Mouse (Mus musculus) brown adipose tissue, adult 24 weeks (tissue): ENCODE data around the gene Gm43638. TPM values are rescaled to one million over a fixed set of nuclear protein-coding genes. Genes with fewer than 3 reads are reported as not detected.
"Not testable (repeated sequence)": the region's sequence is repeated elsewhere in the genome, so short reads cannot be mapped to it uniquely, and the experiment has no call there.

Experiments
- H3K27ac ChIP-seq: fragments of 200-500 bp; replicated peaks from 2 replicates; pipeline ENCODE4 v1.5.1; 2012; ENCODE audit warnings: low read depth, mild to moderate bottlenecking, low read length
- H3K4me1 ChIP-seq: fragments of 200-500 bp; 2 replicates; pipeline ENCODE4 v1.6.1; 2012; ENCODE audit warnings: low read length, mixed read lengths; ENCODE audit not compliant: control insufficient read depth, insufficient read depth, insufficient read length
- H3K4me3 ChIP-seq: fragments of 200-500 bp; 2 replicates; pipeline ENCODE4 v1.5.1; 2012; ENCODE audit warnings: low read depth, mild to moderate bottlenecking, low read length, moderate library complexity; ENCODE audit not compliant: insufficient read depth
- polyA plus RNA-seq: library from polyadenylated mRNA; stranded (reverse); fragments of >200 nt; gene quantifications from 2 replicates; pipeline ENCODE4 v1.2.4, GENCODE M21; 2012; ENCODE audit not compliant: missing spikeins, insufficient read depth, insufficient read length

Gm43638 gene
- not detected in 2 replicates for polyA plus RNA-seq

- H3K4me1 ChIP-seq, H3K27ac ChIP-seq, H3K4me3 ChIP-seq: not testable (repeated sequence)
These were observed at the start of gene Gm43638 for GRCm38 (mm10) chr5:87486706-87487105. Gene Gm43638, minus strand, starts transcription at chr5:87486806.

- H3K4me1 ChIP-seq: no peaks in the 10 kb centered on the region
- H3K27ac ChIP-seq: no peak overlapping the region
- no peak overlapping the region for H3K4me3 ChIP-seq
These were observed 49.5 kb upstream of the Gm43638 start for GRCm38 (mm10) chr5:87535994-87536644.

GRCm38 (mm10) chr5:87532288-87532687 lies 45.7 kb upstream of the Gm43638 start:
- H3K4me3 ChIP-seq: no peak overlapping the region
- H3K27ac ChIP-seq: no peak overlapping the region

GRCm38 (mm10) chr5:87523561-87523960 lies 37.0 kb upstream of the Gm43638 start:
- H3K4me1 ChIP-seq, H3K27ac ChIP-seq, H3K4me3 ChIP-seq: not testable (repeated sequence)

More at GRCm38 (mm10) chr5:87532288-87532687, 45.7 kb upstream of the Gm43638 start:
- no peaks in the 10 kb centered on the region for H3K4me1 ChIP-seq

- Histone ChIP-seq H3K4me3 (no peak overlapping the region), H3K4me1 (no peaks in the 10 kb centered on the region), H3K27ac (no peak overlapping the region)
These were observed 19.3 kb upstream of the Gm43638 start for GRCm38 (mm10) chr5:87505776-87506458.

GRCm38 (mm10) chr5:87502687-87503086 lies 16.1 kb upstream of the Gm43638 start:
- H3K4me3 ChIP-seq: no peak overlapping the region
- H3K27ac ChIP-seq: no peak overlapping the region
- H3K4me1 ChIP-seq: peaks cover 2% of the 10 kb centered on the region; the same call in 1 of the 2 replicates

GRCm38 (mm10) chr5:87499341-87499740 lies 12.7 kb upstream of the Gm43638 start:
- Histone ChIP-seq H3K27ac (peak overlapping the region; percentile 48), H3K4me1 (peaks cover 2% of the 10 kb centered on the region; the same call in 1 of the 2 replicates), H3K4me3 (no peak overlapping the region)

- Histone ChIP-seq H3K27ac (no peak overlapping the region), H3K4me1 (peaks cover 2% of the 10 kb centered on the region; the same call in 1 of the 2 replicates), H3K4me3 (no peak overlapping the region)
These were observed 12.3 kb upstream of the Gm43638 start for GRCm38 (mm10) chr5:87498936-87499335.

GRCm38 (mm10) chr5:87490771-87491170 lies 4.2 kb upstream of the Gm43638 start, which contains the start of gene Ugt2a1:
Gene Ugt2a1, minus strand, starts transcription at chr5:87490871.
- no peak within 1 kb of the TSS for H3K4me3 ChIP-seq
- no peak within 1 kb of the TSS for H3K27ac ChIP-seq
- no peaks in the 10 kb centered on the region for H3K4me1 ChIP-seq

- Histone ChIP-seq H3K27ac (no peak within 1 kb of the TSS), H3K4me3 (no peak within 1 kb of the TSS), H3K4me1 (no peaks in the 10 kb centered on the region)
These were observed 4.4 kb downstream of the Gm43638 start, which contains the start of gene Ugt2a2 for GRCm38 (mm10) chr5:87482160-87482559. Gene Ugt2a2, minus strand, starts transcription at chr5:87482260.

- Histone ChIP-seq H3K4me1 (no peaks in the 10 kb centered on the region), H3K27ac (no peak overlapping the region), H3K4me3 (no peak overlapping the region)
These were observed 27.8 kb downstream of the Gm43638 start for GRCm38 (mm10) chr5:87458810-87459209.

- H3K4me1 ChIP-seq: no peaks in the 10 kb centered on the region
- no peak overlapping the region for H3K4me3 ChIP-seq
- H3K27ac ChIP-seq: no peak overlapping the region
These were observed 28.9 kb downstream of the Gm43638 start for GRCm38 (mm10) chr5:87457701-87458100.

- Histone ChIP-seq H3K4me3 (no peak overlapping the region), H3K4me1 (no peaks in the 10 kb centered on the region), H3K27ac (no peak overlapping the region)
These were observed 30.3 kb downstream of the Gm43638 start for GRCm38 (mm10) chr5:87456216-87456850.

GRCm38 (mm10) chr5:87455519-87455918 lies 31.1 kb downstream of the Gm43638 start:
- Histone ChIP-seq H3K4me3 (no peak overlapping the region), H3K27ac (no peak overlapping the region), H3K4me1 (no peaks in the 10 kb centered on the region)

GRCm38 (mm10) chr5:87452514-87452913 lies 34.1 kb downstream of the Gm43638 start:
- H3K4me3 ChIP-seq, H3K27ac ChIP-seq, H3K4me1 ChIP-seq: not testable (repeated sequence)
